Mouse (Mus musculus): ENCODE measurements at regions not wholly inside any gene's neighbourhood (a gene's known extent, or its start where the extent isn't known, plus 50 kb on each side); places are given as distances from the start of the nearest gene placed in this dataset.
A peak's percentile ranks its signal among the peaks of the same experiment; 100 is the strongest.

DNA sequence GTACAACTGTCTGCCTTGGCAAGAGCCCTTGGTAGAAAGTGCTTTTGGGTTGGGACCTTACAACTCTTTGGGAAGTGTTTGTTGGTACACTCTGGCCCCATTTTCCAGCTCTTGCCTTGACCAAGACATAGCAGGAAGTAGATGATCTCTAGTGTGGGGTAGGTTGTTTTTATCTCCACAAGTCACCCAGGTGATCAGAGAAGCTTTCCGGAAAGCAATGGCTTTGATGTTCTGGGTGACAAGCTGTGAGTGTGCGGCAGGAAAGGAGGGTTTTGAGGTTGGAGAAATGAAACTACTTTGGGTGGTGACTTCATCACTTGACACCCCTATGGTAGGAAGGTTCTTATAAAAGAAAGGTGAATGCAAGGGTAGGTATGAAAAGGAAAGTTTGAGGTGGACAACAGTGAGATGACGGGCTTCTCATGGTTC, 1246.8 kb upstream of the A1bg start:
- Histone ChIP-seq H3K36me3 (ENCODE audit: control insufficient read depth, insufficient read depth, low read length) (no peaks in the 10 kb centered on the region), H3K27ac (ENCODE audit: insufficient read depth, low read depth, low read length) (peak overlapping the region; percentile 14; the same call in 1 of the 2 replicates), H3K4me3 (ENCODE audit: low read depth, low read length) (no peak overlapping the region), H3K4me1 (ENCODE audit: control insufficient read depth, insufficient read depth, insufficient read length, low read length) (peaks cover 3% of the 10 kb centered on the region; the same call in 1 of the 2 replicates), H3K27me3 (ENCODE audit: control insufficient read depth, insufficient read depth, low read length) (no peaks in the 10 kb centered on the region)
- TF ChIP-seq CTCF (IDR thresholded peaks at IDR 0.05; ENCODE audit: extremely low read depth, insufficient read length, insufficient replicate concordance, low read depth, low read length) (no peak), POLR2A (IDR thresholded peaks at IDR 0.05; ENCODE audit: low read depth, low read length) (no peak)
- WGBS = 85% methylated on average over 3 of the region's 3 CpGs

DNA sequence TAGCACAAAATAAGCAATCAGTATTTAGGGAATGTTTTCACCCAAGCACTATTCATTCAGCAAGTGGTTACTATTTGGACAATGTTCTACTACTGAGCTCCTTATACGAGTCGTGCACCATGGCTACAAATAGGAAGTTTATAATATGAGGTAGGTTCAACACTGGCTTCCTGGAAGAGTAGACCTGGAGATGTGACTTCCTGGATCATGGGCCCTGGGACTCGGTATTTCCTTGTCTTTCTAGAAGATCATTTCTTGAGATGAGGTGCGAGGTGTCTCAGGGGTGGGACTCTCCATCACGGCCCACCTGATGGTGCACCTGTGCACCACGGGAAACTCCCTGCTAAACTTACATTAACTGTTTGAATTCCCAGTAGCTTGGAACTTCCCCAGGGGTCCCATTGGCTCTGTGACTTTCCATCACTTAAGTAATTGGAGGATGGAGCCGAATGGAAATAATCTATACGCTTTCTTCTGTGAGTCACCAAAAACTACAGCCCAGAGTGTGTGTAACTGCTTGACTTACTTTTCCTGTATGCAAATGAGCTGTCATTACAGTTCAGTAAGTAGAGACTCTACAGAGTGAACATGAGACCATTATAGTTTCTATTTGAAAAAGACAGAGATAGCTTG, 1246.3 kb upstream of the A1bg start:
- Histone ChIP-seq H3K4me1 (ENCODE audit: control insufficient read depth, insufficient read depth, insufficient read length, low read length) (peaks cover 3% of the 10 kb centered on the region; the same call in 1 of the 2 replicates), H3K4me3 (ENCODE audit: low read depth, low read length) (no peak overlapping the region), H3K36me3 (ENCODE audit: control insufficient read depth, insufficient read depth, low read length) (no peaks in the 10 kb centered on the region), H3K27ac (ENCODE audit: insufficient read depth, low read depth, low read length) (peak overlapping the region; percentile 28; the same call in 1 of the 2 replicates), H3K27me3 (ENCODE audit: control insufficient read depth, insufficient read depth, low read length) (no peaks in the 10 kb centered on the region)
- no peak for TF ChIP-seq POLR2A (IDR thresholded peaks at IDR 0.05; ENCODE audit: low read depth, low read length)
- no peak for TF ChIP-seq CTCF (IDR thresholded peaks at IDR 0.05; ENCODE audit: extremely low read depth, insufficient read length, insufficient replicate concordance, low read depth, low read length)
- WGBS = 88% methylated on average over 8 of the region's 8 CpGs

DNA sequence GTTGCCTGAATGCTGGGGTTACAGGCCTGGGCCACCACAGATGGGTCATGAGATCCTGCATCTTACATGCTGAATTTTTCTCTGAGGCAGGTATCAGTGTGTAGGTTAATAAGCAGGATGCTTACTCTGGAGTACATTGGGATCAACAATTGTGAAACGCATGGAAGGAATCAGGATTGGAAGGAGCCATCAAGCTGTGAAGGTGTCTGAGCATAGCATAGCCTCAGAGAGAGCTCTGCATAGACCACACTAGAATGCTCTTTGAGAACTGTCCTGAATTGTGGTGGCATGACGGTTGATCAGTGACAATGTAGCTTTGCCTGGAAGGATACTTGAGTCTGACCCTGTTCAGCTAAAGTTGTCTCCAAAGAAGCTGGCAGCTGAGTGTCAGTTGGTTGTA, 1245.7 kb upstream of the A1bg start:
- 99% methylated on average over 2 of the region's 2 CpGs for WGBS
- no peaks in the 10 kb centered on the region for H3K36me3 ChIP-seq (ENCODE audit: control insufficient read depth, insufficient read depth, low read length)
- no peak overlapping the region for H3K4me3 ChIP-seq (ENCODE audit: low read depth, low read length)
- TF ChIP-seq POLR2A (IDR thresholded peaks at IDR 0.05; ENCODE audit: low read depth, low read length) (no peak), CTCF (IDR thresholded peaks at IDR 0.05; ENCODE audit: extremely low read depth, insufficient read length, insufficient replicate concordance, low read depth, low read length) (no peak)
- H3K27ac ChIP-seq (ENCODE audit: insufficient read depth, low read depth, low read length) = no peak overlapping the region
- H3K4me1 ChIP-seq (ENCODE audit: control insufficient read depth, insufficient read depth, insufficient read length, low read length) = peaks cover 3% of the 10 kb centered on the region; the same call in 1 of the 2 replicates
- H3K27me3 ChIP-seq (ENCODE audit: control insufficient read depth, insufficient read depth, low read length) = no peaks in the 10 kb centered on the region

DNA sequence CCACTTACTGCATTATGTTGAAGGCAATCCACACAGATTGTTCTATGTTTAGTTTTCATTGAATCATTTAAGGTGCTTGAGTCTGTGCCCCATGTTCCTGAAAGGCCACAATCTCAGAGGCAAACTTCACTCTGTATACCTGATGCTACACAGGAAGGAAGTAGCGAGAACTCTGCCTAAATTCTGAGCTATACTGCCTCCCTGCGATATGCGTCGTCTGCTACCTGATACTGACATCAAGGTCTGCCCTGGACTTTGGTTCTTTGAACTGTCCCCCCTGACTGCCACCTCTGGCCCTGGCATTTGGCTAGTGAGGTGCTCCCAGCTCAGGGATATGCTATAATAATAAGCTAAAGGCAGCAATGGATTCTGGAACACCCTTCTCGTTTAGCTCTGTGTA, 1244.0 kb upstream of the A1bg start:
- H3K27me3 ChIP-seq (ENCODE audit: control insufficient read depth, insufficient read depth, low read length) = no peaks in the 10 kb centered on the region
- no peak overlapping the region for H3K27ac ChIP-seq (ENCODE audit: insufficient read depth, low read depth, low read length)
- no peak for TF ChIP-seq POLR2A (IDR thresholded peaks at IDR 0.05; ENCODE audit: low read depth, low read length)
- no peak for TF ChIP-seq CTCF (IDR thresholded peaks at IDR 0.05; ENCODE audit: extremely low read depth, insufficient read length, insufficient replicate concordance, low read depth, low read length)
- no peak overlapping the region for H3K4me3 ChIP-seq (ENCODE audit: low read depth, low read length)
- peaks cover 3% of the 10 kb centered on the region; the same call in 1 of the 2 replicates for H3K4me1 ChIP-seq (ENCODE audit: control insufficient read depth, insufficient read depth, insufficient read length, low read length)
- WGBS = 73% methylated on average over 5 of the region's 5 CpGs
- no peaks in the 10 kb centered on the region for H3K36me3 ChIP-seq (ENCODE audit: control insufficient read depth, insufficient read depth, low read length)

DNA sequence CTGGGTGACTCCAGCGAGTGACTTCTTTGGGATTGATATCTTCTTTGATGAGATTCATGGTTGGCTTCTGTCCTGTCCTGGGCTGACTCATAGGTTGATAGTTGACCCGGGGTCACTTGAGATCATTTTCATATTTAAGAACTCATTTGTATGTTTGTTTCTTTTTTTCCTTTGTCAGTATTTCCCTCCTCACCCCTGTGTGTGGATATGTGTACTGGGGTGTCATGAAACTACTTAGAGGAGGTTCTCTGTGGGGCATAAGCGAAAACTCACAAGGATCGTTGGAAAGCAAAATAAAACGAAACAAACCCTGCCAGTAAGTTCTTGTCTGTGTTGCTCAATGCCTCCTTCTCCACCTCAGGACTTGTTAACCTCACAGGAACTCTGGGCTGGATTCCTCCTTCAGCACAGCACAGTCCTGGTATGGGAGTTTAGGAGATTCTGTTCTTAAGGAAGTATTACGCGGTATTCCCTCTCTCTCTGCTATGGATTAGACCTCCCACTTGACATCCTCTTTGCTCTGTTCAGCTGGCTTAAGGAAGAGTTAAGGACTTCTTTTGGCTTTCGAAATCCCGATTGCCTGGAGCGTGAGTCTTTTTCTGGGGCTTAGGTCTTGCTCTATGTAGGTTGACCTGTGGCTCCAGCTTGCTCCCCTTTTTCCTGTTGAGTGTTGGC, 1243.2 kb upstream of the A1bg start:
- Histone ChIP-seq H3K27ac (ENCODE audit: insufficient read depth, low read depth, low read length) (no peak overlapping the region), H3K27me3 (ENCODE audit: control insufficient read depth, insufficient read depth, low read length) (no peaks in the 10 kb centered on the region), H3K36me3 (ENCODE audit: control insufficient read depth, insufficient read depth, low read length) (no peaks in the 10 kb centered on the region), H3K4me1 (ENCODE audit: control insufficient read depth, insufficient read depth, insufficient read length, low read length) (peaks cover 3% of the 10 kb centered on the region; the same call in 1 of the 2 replicates), H3K4me3 (ENCODE audit: low read depth, low read length) (no peak overlapping the region)
- TF ChIP-seq CTCF (IDR thresholded peaks at IDR 0.05; ENCODE audit: extremely low read depth, insufficient read length, insufficient replicate concordance, low read depth, low read length) (no peak), POLR2A (IDR thresholded peaks at IDR 0.05; ENCODE audit: low read depth, low read length) (no peak)
- WGBS = 86% methylated on average over 10 of the region's 10 CpGs

DNA sequence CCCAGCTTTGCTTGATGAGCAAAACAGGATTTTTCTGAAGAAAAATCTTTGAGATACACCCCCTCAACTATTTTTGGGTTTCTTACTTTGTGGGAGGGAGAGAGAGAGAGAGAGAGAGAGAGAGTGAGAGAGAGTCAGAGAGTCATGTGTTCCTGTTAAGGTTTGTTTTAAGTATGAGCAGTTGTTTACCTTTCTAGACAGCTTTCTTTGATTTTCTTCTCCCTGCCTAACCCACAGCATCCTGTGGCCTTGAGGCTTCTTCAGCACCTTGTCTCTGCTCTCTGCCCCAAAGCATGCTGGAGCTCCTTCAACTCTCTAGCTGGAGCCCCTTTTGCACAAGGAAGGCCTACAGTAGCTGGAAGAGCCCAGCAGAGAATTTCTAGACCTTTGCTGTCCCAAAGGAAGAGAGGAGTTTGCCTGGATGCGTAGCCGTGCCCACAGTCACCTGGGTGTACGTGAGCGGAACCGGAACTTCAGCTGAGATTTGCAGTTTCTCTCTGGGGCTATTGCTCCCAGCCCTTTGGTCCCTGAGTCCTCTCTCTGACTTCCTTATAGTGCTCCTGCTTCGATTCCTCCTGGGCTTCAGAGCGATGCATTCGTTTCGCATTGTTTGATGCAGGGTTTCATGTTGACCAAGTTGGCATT, 1242.1 kb upstream of the A1bg start:
- no peak for TF ChIP-seq POLR2A (IDR thresholded peaks at IDR 0.05; ENCODE audit: low read depth, low read length)
- peaks cover 3% of the 10 kb centered on the region; the same call in 1 of the 2 replicates for H3K4me1 ChIP-seq (ENCODE audit: control insufficient read depth, insufficient read depth, insufficient read length, low read length)
- 90% methylated on average over 9 of the region's 9 CpGs for WGBS

DNA sequence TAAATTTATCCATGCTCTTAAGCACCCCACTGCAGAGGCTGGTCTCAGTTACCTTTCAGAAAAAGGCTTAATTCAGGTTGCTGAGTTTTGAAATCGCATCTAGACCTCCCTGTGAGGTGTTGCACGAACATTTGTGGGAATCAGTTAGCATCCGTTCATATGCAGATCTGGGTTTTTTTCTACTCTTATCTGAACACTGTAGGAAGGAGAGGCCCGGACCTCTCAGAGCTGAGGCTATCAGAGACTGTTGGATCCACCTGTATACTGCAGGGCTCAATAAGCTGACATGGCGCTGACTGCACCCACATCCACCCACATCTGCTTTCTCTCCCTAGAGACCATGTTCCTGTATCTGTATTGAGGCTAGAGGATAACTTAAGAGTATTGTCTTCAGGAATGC, 1240.4 kb upstream of the A1bg start:
- Histone ChIP-seq H3K4me3 (ENCODE audit: low read depth, low read length) (no peak overlapping the region), H3K27ac (ENCODE audit: insufficient read depth, low read depth, low read length) (no peak overlapping the region), H3K36me3 (ENCODE audit: control insufficient read depth, insufficient read depth, low read length) (no peaks in the 10 kb centered on the region), H3K27me3 (ENCODE audit: control insufficient read depth, insufficient read depth, low read length) (no peaks in the 10 kb centered on the region), H3K4me1 (ENCODE audit: control insufficient read depth, insufficient read depth, insufficient read length, low read length) (peaks cover 3% of the 10 kb centered on the region; the same call in 1 of the 2 replicates)
- 90% methylated on average over 5 of the region's 5 CpGs for WGBS
- TF ChIP-seq CTCF (IDR thresholded peaks at IDR 0.05; ENCODE audit: extremely low read depth, insufficient read length, insufficient replicate concordance, low read depth, low read length) = no peak
- no peak for TF ChIP-seq POLR2A (IDR thresholded peaks at IDR 0.05; ENCODE audit: low read depth, low read length)

More for the DNA sequence above, 1242.1 kb upstream of the A1bg start:
- Histone ChIP-seq H3K4me3 (ENCODE audit: low read depth, low read length) (no peak overlapping the region), H3K27ac (ENCODE audit: insufficient read depth, low read depth, low read length) (no peak overlapping the region), H3K27me3 (ENCODE audit: control insufficient read depth, insufficient read depth, low read length) (no peaks in the 10 kb centered on the region), H3K36me3 (ENCODE audit: control insufficient read depth, insufficient read depth, low read length) (no peaks in the 10 kb centered on the region)

All from small intestine, adult 2 months (tissue).